Mouse (Mus musculus) hindbrain, postnatal 0 days (tissue): ENCODE results near the gene Ptprb. TPM values are rescaled to one million over a fixed set of nuclear protein-coding genes. Genes with fewer than 3 reads are reported as not detected.
A peak's percentile ranks its signal among the peaks of the same experiment; 100 is the strongest.

Source experiments
- ATAC-seq: fragments of 200-750 bp; cut with Nextera tagmentation; 2 replicates; pipeline ENCODE4 v1.8.0; 2017; ENCODE audit warnings: mild to moderate bottlenecking, moderate TSS enrichment, moderate library complexity
- DNase-seq: peaks from one replicate; pipeline ENCODE4 v3.0.0-alpha.2; 2015; ENCODE audit warnings: low spot score
- H3K27ac ChIP-seq: fragments of 300-500 bp; sonication (generic); 2 replicates; pipeline ENCODE4 v1.5.1; 2014; ENCODE audit warnings: mild to moderate bottlenecking
- H3K27me3 ChIP-seq: fragments of 300-500 bp; sonication (generic); 2 replicates; pipeline ENCODE4 v1.6.1; 2014; ENCODE audit warnings: low read length, mixed read lengths; ENCODE audit not compliant: insufficient read depth
- H3K36me3 ChIP-seq: fragments of 300-500 bp; sonication (generic); 2 replicates; pipeline ENCODE4 v1.6.1; 2014; ENCODE audit warnings: low read length, mixed read lengths; ENCODE audit not compliant: insufficient read depth
- H3K4me1 ChIP-seq: fragments of 300-500 bp; sonication (generic); 2 replicates; pipeline ENCODE4 v1.6.1; 2014; ENCODE audit warnings: antibody characterized with exemption, low read length, mixed read lengths; ENCODE audit not compliant: insufficient read depth
- H3K4me2 ChIP-seq: fragments of 300-500 bp; sonication (generic); 2 replicates; pipeline ENCODE4 v1.6.1; 2014; ENCODE audit warnings: low read depth, mild to moderate bottlenecking, low read length, moderate library complexity, mixed read lengths
- H3K4me3 ChIP-seq: fragments of 300-500 bp; sonication (generic); 2 replicates; pipeline ENCODE4 v1.5.1; 2014; ENCODE audit warnings: low read length
- H3K9ac ChIP-seq: fragments of 300-500 bp; sonication (generic); replicated peaks from 2 replicates; pipeline ENCODE4 v1.6.1; 2014; ENCODE audit warnings: mild to moderate bottlenecking, low read length, moderate library complexity, mixed read lengths
- H3K9me3 ChIP-seq: fragments of 300-500 bp; sonication (generic); 2 replicates; pipeline ENCODE4 v1.6.1; 2016; ENCODE audit warnings: low read length, mixed read lengths
- CTCF ChIP-seq: IDR thresholded peaks from 2 replicates; pipeline ENCODE4 v1.5.1; 2016; ENCODE audit warnings: antibody characterized with exemption, control low read depth, low read depth
- WGBS: fragments of 180-500 bp; shearing (Covaris S2); extraction: QIAGEN DNeasy Blood & Tissue Kit; methylation state at CpG from one replicate; pipeline ENCODE4 v1.1.7; 2014; 5-methylcytosine and 5-hydroxymethylcytosine counted together
- polyA plus RNA-seq: library from polyadenylated mRNA; unstranded; fragments of >200 nt; fragmentation: Nextera tagmentation; extraction: Ambion mirVana; gene quantifications from 2 replicates; pipeline ENCODE4 v1.2.1, GENCODE M21; 2015
- total RNA-seq: library from RNA; depleted of rRNA; stranded (reverse); fragments of >200 nt; gene quantifications from 2 replicates; pipeline ENCODE4 v1.2.3, GENCODE M21; 2014

Gene Ptprb
- total and polyA plus RNA-seq, 2 experiments from 2014 or later: 3.5 to 8.8 TPM

DNA sequence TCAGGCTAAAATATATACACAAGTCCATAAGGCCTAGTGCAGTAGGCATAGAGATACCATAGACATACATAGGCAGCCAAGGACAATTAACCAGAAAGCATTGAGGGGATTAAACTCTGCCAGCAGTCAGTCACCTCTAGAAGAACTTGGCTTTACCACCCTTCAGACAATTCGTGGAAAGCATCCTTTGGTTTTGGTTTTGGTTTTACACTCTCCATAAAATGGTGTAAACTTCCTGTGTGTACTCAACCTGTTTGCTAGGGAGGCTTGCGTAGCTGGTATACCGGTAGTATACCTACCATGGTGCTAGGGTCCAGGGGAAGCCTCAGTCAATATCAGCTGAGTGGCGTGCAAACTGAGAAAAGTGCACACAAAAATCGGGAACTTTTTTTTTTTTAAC is 121.0 kb downstream of the Ptprb start:
- DNase-seq (no peak), ATAC-seq (no peak)
- no peak for TF ChIP-seq CTCF
- no peak overlapping the region for H3K4me3 ChIP-seq
- no peak overlapping the region for H3K9ac ChIP-seq
- no peaks in the 10 kb centered on the region for H3K36me3 ChIP-seq
- no peaks in the 10 kb centered on the region for H3K27me3 ChIP-seq
- no peaks in the 10 kb centered on the region for H3K9me3 ChIP-seq
- H3K4me2 ChIP-seq: no peak overlapping the region
- 85% methylated on average over 5 of the region's 5 CpGs for WGBS
- no peaks in the 10 kb centered on the region for H3K4me1 ChIP-seq
- no peak overlapping the region for H3K27ac ChIP-seq

- DNase-seq: no peak
- ATAC-seq: no peak
- Histone ChIP-seq H3K9me3 (no peaks in the 10 kb centered on the region), H3K36me3 (no peaks in the 10 kb centered on the region), H3K4me3 (no peak overlapping the region), H3K4me1 (no peaks in the 10 kb centered on the region), H3K9ac (no peak overlapping the region), H3K27me3 (no peaks in the 10 kb centered on the region), H3K27ac (no peak overlapping the region), H3K4me2 (no peak overlapping the region)
- no peak for TF ChIP-seq CTCF
- 86% methylated on average over 13 of the region's 13 CpGs for WGBS
These were observed 121.6 kb downstream of the Ptprb start for GRCm38 (mm10) chr10:116396966-116397365.

GRCm38 (mm10) chr10:116397573-116397972 is 122.2 kb downstream of the Ptprb start:
- H3K4me2 ChIP-seq: peak overlapping the region; percentile 40
- no peaks in the 10 kb centered on the region for H3K9me3 ChIP-seq
- no peak overlapping the region for H3K4me3 ChIP-seq
- DNase-seq: peak; percentile 36
- no peak overlapping the region for H3K27ac ChIP-seq
- H3K4me1 ChIP-seq: no peaks in the 10 kb centered on the region
- no peak for ATAC-seq
- H3K9ac ChIP-seq: no peak overlapping the region
- TF ChIP-seq CTCF: no peak
- WGBS: 33% methylated on average over 14 of the region's 14 CpGs
- no peaks in the 10 kb centered on the region for H3K36me3 ChIP-seq
- H3K27me3 ChIP-seq: no peaks in the 10 kb centered on the region

GRCm38 (mm10) chr10:116397973-116398372 is 122.7 kb downstream of the Ptprb start:
- no peak for TF ChIP-seq CTCF
- H3K4me2 ChIP-seq: peak overlapping the region; percentile 40
- no peak overlapping the region for H3K27ac ChIP-seq
- H3K4me1 ChIP-seq: no peaks in the 10 kb centered on the region
- H3K36me3 ChIP-seq: no peaks in the 10 kb centered on the region
- H3K4me3 ChIP-seq: no peak overlapping the region
- no peak overlapping the region for H3K9ac ChIP-seq
- no peak for ATAC-seq
- H3K27me3 ChIP-seq: no peaks in the 10 kb centered on the region
- WGBS: 57% methylated on average over 12 of the region's 12 CpGs
- DNase-seq: no peak
- H3K9me3 ChIP-seq: no peaks in the 10 kb centered on the region

DNA sequence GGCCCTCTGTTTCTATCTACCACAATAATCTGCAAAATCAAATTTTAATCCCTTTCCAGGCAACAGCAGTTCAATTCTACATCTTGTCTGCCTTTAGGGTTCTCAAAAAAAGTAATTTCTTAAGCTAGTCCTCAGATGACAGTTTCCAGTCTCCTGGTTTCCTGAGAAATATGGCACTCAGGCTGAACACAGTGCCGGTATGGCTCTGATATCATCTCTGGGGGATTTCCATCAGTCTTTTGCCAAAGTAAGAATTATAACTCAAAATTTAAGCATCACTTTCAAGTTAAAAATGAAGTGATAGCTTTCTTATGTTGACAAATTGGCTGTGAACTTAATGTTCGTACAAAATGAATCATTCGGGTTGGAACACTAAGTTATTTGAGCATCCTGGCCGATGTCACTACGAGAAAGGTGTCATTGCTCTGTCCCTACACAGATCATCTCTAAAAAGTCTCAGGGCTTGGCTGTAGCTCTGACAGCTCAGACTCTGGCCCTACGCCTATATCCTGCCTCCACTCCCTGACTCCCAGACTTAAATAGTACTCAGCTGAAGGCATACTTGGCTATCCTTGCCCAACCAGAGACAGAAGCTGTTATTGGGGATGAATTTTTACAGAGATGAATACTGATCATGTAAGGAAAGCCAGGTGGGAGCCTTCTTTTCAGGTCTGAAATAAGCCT is 127.6 kb downstream of the Ptprb start:
- no peaks in the 10 kb centered on the region for H3K36me3 ChIP-seq
- no peak overlapping the region for H3K4me2 ChIP-seq
- no peak overlapping the region for H3K4me3 ChIP-seq
- no peak for TF ChIP-seq CTCF
- H3K9me3 ChIP-seq: no peaks in the 10 kb centered on the region
- 91% methylated on average over 6 of the region's 6 CpGs for whole genome bisulfite sequencing
- no peak overlapping the region for H3K27ac ChIP-seq
- no peak overlapping the region for H3K9ac ChIP-seq
- DNase-seq (no peak), ATAC-seq (no peak)
- no peaks in the 10 kb centered on the region for H3K4me1 ChIP-seq
- H3K27me3 ChIP-seq: no peaks in the 10 kb centered on the region

DNA sequence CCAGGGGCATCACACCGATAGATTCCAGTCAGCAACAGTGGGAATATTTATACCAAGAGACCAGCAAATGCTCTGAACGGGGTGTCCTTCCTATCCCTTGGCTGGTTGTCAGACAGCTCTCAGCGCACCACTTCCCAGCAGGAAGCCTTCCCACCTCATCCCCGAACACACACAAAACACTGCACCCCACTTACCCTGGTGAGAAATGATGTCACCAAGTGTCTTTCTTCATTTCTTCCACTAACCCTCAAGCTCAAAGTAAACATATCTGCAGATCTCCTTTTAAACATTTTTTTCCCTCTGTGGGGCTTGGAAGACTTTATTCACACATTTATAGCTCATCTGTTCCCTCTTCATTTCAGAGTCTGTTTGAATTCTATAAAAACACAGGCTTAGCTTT is 128.4 kb downstream of the Ptprb start:
- Histone ChIP-seq H3K9me3 (no peaks in the 10 kb centered on the region), H3K4me3 (no peak overlapping the region), H3K36me3 (no peaks in the 10 kb centered on the region), H3K4me1 (no peaks in the 10 kb centered on the region), H3K27me3 (no peaks in the 10 kb centered on the region), H3K27ac (no peak overlapping the region), H3K9ac (no peak overlapping the region), H3K4me2 (no peak overlapping the region)
- TF ChIP-seq CTCF: no peak
- ATAC-seq (no peak), DNase-seq (no peak)
- WGBS: 71% methylated on average over 4 of the region's 4 CpGs

DNA sequence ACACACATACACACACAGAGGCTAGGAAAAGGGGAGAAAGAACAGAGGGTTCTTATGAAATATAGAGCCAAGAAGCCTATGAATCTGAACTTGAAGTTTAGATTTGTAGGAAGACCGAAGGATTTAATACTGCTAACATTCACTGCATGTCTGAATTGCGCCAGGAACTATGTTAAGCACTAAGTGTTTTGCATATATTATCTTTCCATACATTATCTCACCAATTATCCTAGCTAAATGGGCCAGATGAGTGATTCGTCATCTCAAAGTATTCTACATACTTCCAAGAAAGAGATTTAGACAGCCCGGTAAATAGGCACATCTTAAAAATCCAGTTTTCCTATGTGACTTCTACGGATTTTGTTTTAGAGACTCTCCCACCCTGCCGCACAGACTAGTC is 129.7 kb downstream of the Ptprb start:
- H3K4me3 ChIP-seq: no peak overlapping the region

More for the DNA sequence above, 129.7 kb downstream of the Ptprb start:
- Histone ChIP-seq H3K9me3 (no peaks in the 10 kb centered on the region), H3K4me2 (no peak overlapping the region), H3K36me3 (no peaks in the 10 kb centered on the region), H3K27ac (no peak overlapping the region), H3K9ac (no peak overlapping the region), H3K27me3 (no peaks in the 10 kb centered on the region), H3K4me1 (no peaks in the 10 kb centered on the region)
- DNase-seq (no peak), ATAC-seq (no peak)
- TF ChIP-seq CTCF: no peak
- 94% methylated on average over 6 of the region's 6 CpGs for WGBS
